Mouse (Mus musculus) liver, postnatal 0 days (tissue): ENCODE measurements around the gene Clk3.

Experiments
- CTCF ChIP-seq: sonication (generic); IDR thresholded peaks from 2 replicates; pipeline ENCODE4 v1.5.1; 2016; ENCODE audit warnings: antibody characterized with exemption, low read depth
- EP300 ChIP-seq: IDR thresholded peaks from 2 replicates; pipeline ENCODE4 v1.6.1; 2016; ENCODE audit warnings: antibody characterized with exemption, low read depth, mild to moderate bottlenecking

DNA sequence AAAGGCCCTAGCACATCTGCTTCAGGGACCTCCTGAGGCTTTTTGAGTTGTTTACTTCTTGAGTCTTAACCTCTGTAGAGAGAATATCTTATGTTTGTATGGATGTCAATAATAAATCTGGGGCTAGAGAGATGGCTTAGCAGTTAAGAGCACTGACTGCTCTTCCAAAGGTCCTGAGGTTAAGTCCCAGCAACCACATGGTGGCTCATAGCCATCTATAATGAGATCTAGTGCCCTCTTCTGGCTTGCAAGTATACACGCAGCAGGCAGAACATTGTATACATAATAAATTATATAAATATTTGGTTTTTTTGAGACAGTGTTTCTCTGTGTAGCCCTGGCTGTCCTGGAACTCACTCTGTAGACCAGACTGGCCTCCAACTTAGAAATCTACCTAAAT lies 8.5 kb upstream of the Clk3 start:
- TF ChIP-seq CTCF (peak; percentile 76), EP300 (no peak)
